Mouse (Mus musculus): ENCODE measurements around the gene Vgll3. TPM values are rescaled to one million over a fixed set of nuclear protein-coding genes. Genes with fewer than 3 reads are reported as not detected.

The Vgll3 gene
- polyA plus RNA-seq (2014; fragmentation: Nextera tagmentation; extraction: Ambion mirVana): 4.6 and 5.5 TPM in 2 replicates

- Histone ChIP-seq H3K4me3 (ENCODE audit: low read depth, low read length) (peak within 1 kb of the TSS; percentile 59), H3K4me2 (ENCODE audit: low read depth, low read length) (peak within 1 kb of the TSS; percentile 96), H3K4me1 (ENCODE audit: control insufficient read depth, insufficient read depth, low read length) (no peaks in the 10 kb centered on the region), H3K27ac (replicated peaks; ENCODE audit: low read depth, low read length) (peak within 1 kb of the TSS; percentile 65), H3K9me3 (replicated peaks; ENCODE audit: control insufficient read depth, low read length) (no peaks in the 10 kb centered on the region), H3K36me3 (replicated peaks; ENCODE audit: control insufficient read depth, insufficient read depth, low read depth, low read length) (no peaks in the 10 kb centered on the region), H3K9ac (replicated peaks; ENCODE audit: low read length) (peak within 1 kb of the TSS; percentile 57), H3K27me3 (ENCODE audit: control insufficient read depth, insufficient read depth, low read length) (peaks cover 3% of the 10 kb centered on the region)
- DNase-seq (ENCODE audit: low spot score): peak; percentile 79
- ATAC-seq (replicated peaks; ENCODE audit: insufficient number of reproducible peaks, low FRiP score, low TSS enrichment, low read depth): peak; percentile 100
- under 1% methylated on average over 83 of the region's 86 CpGs for WGBS
Measured at GRCm38 (mm10) chr16:65814918-65815881, at the start of gene Vgll3. Gene Vgll3 (plus strand): TSS chr16:65815257.

GRCm38 (mm10) chr16:65765976-65766375 lies 49.1 kb upstream of the Vgll3 start:
- no peak overlapping the region for H3K27ac ChIP-seq (replicated peaks; ENCODE audit: low read depth, low read length)
- H3K27me3 ChIP-seq (ENCODE audit: control insufficient read depth, insufficient read depth, low read length): no peaks in the 10 kb centered on the region
- H3K4me1 ChIP-seq (ENCODE audit: control insufficient read depth, insufficient read depth, low read length): no peaks in the 10 kb centered on the region
- ATAC-seq (replicated peaks; ENCODE audit: insufficient number of reproducible peaks, low FRiP score, low TSS enrichment, low read depth): no peak
- DNase-seq (ENCODE audit: low spot score): peak; percentile 3
- H3K4me3 ChIP-seq (ENCODE audit: low read depth, low read length): no peak overlapping the region
- H3K9me3 ChIP-seq (replicated peaks; ENCODE audit: control insufficient read depth, low read length): no peaks in the 10 kb centered on the region
- H3K4me2 ChIP-seq (ENCODE audit: low read depth, low read length): no peak overlapping the region
- no peaks in the 10 kb centered on the region for H3K36me3 ChIP-seq (replicated peaks; ENCODE audit: control insufficient read depth, insufficient read depth, low read depth, low read length)
- H3K9ac ChIP-seq (replicated peaks; ENCODE audit: low read length): no peak overlapping the region

- Histone ChIP-seq H3K9me3 (replicated peaks; ENCODE audit: control insufficient read depth, low read length) (no peaks in the 10 kb centered on the region), H3K4me2 (ENCODE audit: low read depth, low read length) (no peak overlapping the region), H3K27me3 (ENCODE audit: control insufficient read depth, insufficient read depth, low read length) (no peaks in the 10 kb centered on the region), H3K27ac (replicated peaks; ENCODE audit: low read depth, low read length) (no peak overlapping the region), H3K4me3 (ENCODE audit: low read depth, low read length) (no peak overlapping the region), H3K36me3 (replicated peaks; ENCODE audit: control insufficient read depth, insufficient read depth, low read depth, low read length) (no peaks in the 10 kb centered on the region), H3K4me1 (ENCODE audit: control insufficient read depth, insufficient read depth, low read length) (no peaks in the 10 kb centered on the region), H3K9ac (replicated peaks; ENCODE audit: low read length) (no peak overlapping the region)
- ATAC-seq (replicated peaks; ENCODE audit: insufficient number of reproducible peaks, low FRiP score, low TSS enrichment, low read depth) (no peak), DNase-seq (ENCODE audit: low spot score) (no peak)
- WGBS: 54% methylated on average over 1 of the region's 1 CpGs
Measured at GRCm38 (mm10) chr16:65785959-65786358, 29.1 kb upstream of the Vgll3 start.

- H3K4me2 ChIP-seq (ENCODE audit: low read depth, low read length): peak overlapping the region; percentile 96
- H3K4me1 ChIP-seq (ENCODE audit: control insufficient read depth, insufficient read depth, low read length): no peaks in the 10 kb centered on the region
- no peaks in the 10 kb centered on the region for H3K36me3 ChIP-seq (replicated peaks; ENCODE audit: control insufficient read depth, insufficient read depth, low read depth, low read length)
- peaks cover 3% of the 10 kb centered on the region for H3K27me3 ChIP-seq (ENCODE audit: control insufficient read depth, insufficient read depth, low read length)
- H3K9ac ChIP-seq (replicated peaks; ENCODE audit: low read length): peak overlapping the region; percentile 57; the same call in 1 of the 2 replicates
- no peak overlapping the region for H3K27ac ChIP-seq (replicated peaks; ENCODE audit: low read depth, low read length)
- H3K4me3 ChIP-seq (ENCODE audit: low read depth, low read length): peak overlapping the region; percentile 59
- WGBS: 15% methylated on average over 3 of the region's 3 CpGs
- ATAC-seq (replicated peaks; ENCODE audit: insufficient number of reproducible peaks, low FRiP score, low TSS enrichment, low read depth): no peak
- DNase-seq (ENCODE audit: low spot score): no peak
- H3K9me3 ChIP-seq (replicated peaks; ENCODE audit: control insufficient read depth, low read length): no peaks in the 10 kb centered on the region
Measured at GRCm38 (mm10) chr16:65816059-65816458, 1.0 kb downstream of the Vgll3 start.

- no peak overlapping the region for H3K9ac ChIP-seq (replicated peaks; ENCODE audit: low read length)
- ATAC-seq (replicated peaks; ENCODE audit: insufficient number of reproducible peaks, low FRiP score, low TSS enrichment, low read depth): no peak
- DNase-seq (ENCODE audit: low spot score): no peak
- no peak overlapping the region for H3K4me2 ChIP-seq (ENCODE audit: low read depth, low read length)
- no peak overlapping the region for H3K4me3 ChIP-seq (ENCODE audit: low read depth, low read length)
- no peak overlapping the region for H3K27ac ChIP-seq (replicated peaks; ENCODE audit: low read depth, low read length)
- no peaks in the 10 kb centered on the region for H3K36me3 ChIP-seq (replicated peaks; ENCODE audit: control insufficient read depth, insufficient read depth, low read depth, low read length)
- H3K27me3 ChIP-seq (ENCODE audit: control insufficient read depth, insufficient read depth, low read length): peaks cover 3% of the 10 kb centered on the region
- no peaks in the 10 kb centered on the region for H3K9me3 ChIP-seq (replicated peaks; ENCODE audit: control insufficient read depth, low read length)
- 70% methylated on average over 8 of the region's 8 CpGs for WGBS
- H3K4me1 ChIP-seq (ENCODE audit: control insufficient read depth, insufficient read depth, low read length): no peaks in the 10 kb centered on the region
Measured at GRCm38 (mm10) chr16:65818779-65819178, 3.7 kb downstream of the Vgll3 start.

- no peak overlapping the region for H3K4me3 ChIP-seq (ENCODE audit: low read depth, low read length)
- no peaks in the 10 kb centered on the region for H3K36me3 ChIP-seq (replicated peaks; ENCODE audit: control insufficient read depth, insufficient read depth, low read depth, low read length)
- no peak overlapping the region for H3K27ac ChIP-seq (replicated peaks; ENCODE audit: low read depth, low read length)
- 63% methylated on average over 2 of the region's 2 CpGs for WGBS
- H3K4me1 ChIP-seq (ENCODE audit: control insufficient read depth, insufficient read depth, low read length): no peaks in the 10 kb centered on the region
- peaks cover under 1% of the 10 kb centered on the region; the same call in 1 of the 2 replicates for H3K27me3 ChIP-seq (ENCODE audit: control insufficient read depth, insufficient read depth, low read length)
- H3K9me3 ChIP-seq (replicated peaks; ENCODE audit: control insufficient read depth, low read length): no peaks in the 10 kb centered on the region
- H3K4me2 ChIP-seq (ENCODE audit: low read depth, low read length): no peak overlapping the region
- H3K9ac ChIP-seq (replicated peaks; ENCODE audit: low read length): no peak overlapping the region
- DNase-seq (ENCODE audit: low spot score) (no peak), ATAC-seq (replicated peaks; ENCODE audit: insufficient number of reproducible peaks, low FRiP score, low TSS enrichment, low read depth) (no peak)
Measured at GRCm38 (mm10) chr16:65820803-65821202, 5.7 kb downstream of the Vgll3 start.

GRCm38 (mm10) chr16:65823721-65824120 lies 8.7 kb downstream of the Vgll3 start:
- no peak overlapping the region for H3K27ac ChIP-seq (replicated peaks; ENCODE audit: low read depth, low read length)
- no peaks in the 10 kb centered on the region for H3K4me1 ChIP-seq (ENCODE audit: control insufficient read depth, insufficient read depth, low read length)
- no peaks in the 10 kb centered on the region for H3K36me3 ChIP-seq (replicated peaks; ENCODE audit: control insufficient read depth, insufficient read depth, low read depth, low read length)
- H3K4me3 ChIP-seq (ENCODE audit: low read depth, low read length): no peak overlapping the region
- H3K27me3 ChIP-seq (ENCODE audit: control insufficient read depth, insufficient read depth, low read length): no peaks in the 10 kb centered on the region
- DNase-seq (ENCODE audit: low spot score): no peak
- WGBS: 77% methylated on average over 6 of the region's 6 CpGs
- H3K4me2 ChIP-seq (ENCODE audit: low read depth, low read length): no peak overlapping the region
- no peak for ATAC-seq (replicated peaks; ENCODE audit: insufficient number of reproducible peaks, low FRiP score, low TSS enrichment, low read depth)
- H3K9ac ChIP-seq (replicated peaks; ENCODE audit: low read length): no peak overlapping the region
- no peaks in the 10 kb centered on the region for H3K9me3 ChIP-seq (replicated peaks; ENCODE audit: control insufficient read depth, low read length)

GRCm38 (mm10) chr16:65828141-65828565 lies 13.1 kb downstream of the Vgll3 start:
- H3K4me2 ChIP-seq (ENCODE audit: low read depth, low read length): no peak overlapping the region
- no peak overlapping the region for H3K4me3 ChIP-seq (ENCODE audit: low read depth, low read length)
- no peak for ATAC-seq (replicated peaks; ENCODE audit: insufficient number of reproducible peaks, low FRiP score, low TSS enrichment, low read depth)
- no peaks in the 10 kb centered on the region for H3K9me3 ChIP-seq (replicated peaks; ENCODE audit: control insufficient read depth, low read length)
- H3K36me3 ChIP-seq (replicated peaks; ENCODE audit: control insufficient read depth, insufficient read depth, low read depth, low read length): no peaks in the 10 kb centered on the region
- H3K27me3 ChIP-seq (ENCODE audit: control insufficient read depth, insufficient read depth, low read length): no peaks in the 10 kb centered on the region
- H3K4me1 ChIP-seq (ENCODE audit: control insufficient read depth, insufficient read depth, low read length): no peaks in the 10 kb centered on the region
- WGBS: 67% methylated on average over 9 of the region's 9 CpGs
- no peak overlapping the region for H3K27ac ChIP-seq (replicated peaks; ENCODE audit: low read depth, low read length)
- no peak overlapping the region for H3K9ac ChIP-seq (replicated peaks; ENCODE audit: low read length)
- DNase-seq (ENCODE audit: low spot score): no peak
